Mouse (Mus musculus) T-helper 17 cell (primary cell): ENCODE results near the gene Arhgef9.

ENCODE experiments used
- in situ Hi-C, 2 experiments: fragments of 300-600 bp; cut with MboI, MseI; formaldehyde crosslinking; loops; 1 replicate in 1 of 2; 2 replicates in 1 of 2; pipeline ENCODE4 v1.15.1; 2025; ENCODE audit warnings: high pct_unique_total_duplicates in 2 of 2

Arhgef9 gene

DNA sequence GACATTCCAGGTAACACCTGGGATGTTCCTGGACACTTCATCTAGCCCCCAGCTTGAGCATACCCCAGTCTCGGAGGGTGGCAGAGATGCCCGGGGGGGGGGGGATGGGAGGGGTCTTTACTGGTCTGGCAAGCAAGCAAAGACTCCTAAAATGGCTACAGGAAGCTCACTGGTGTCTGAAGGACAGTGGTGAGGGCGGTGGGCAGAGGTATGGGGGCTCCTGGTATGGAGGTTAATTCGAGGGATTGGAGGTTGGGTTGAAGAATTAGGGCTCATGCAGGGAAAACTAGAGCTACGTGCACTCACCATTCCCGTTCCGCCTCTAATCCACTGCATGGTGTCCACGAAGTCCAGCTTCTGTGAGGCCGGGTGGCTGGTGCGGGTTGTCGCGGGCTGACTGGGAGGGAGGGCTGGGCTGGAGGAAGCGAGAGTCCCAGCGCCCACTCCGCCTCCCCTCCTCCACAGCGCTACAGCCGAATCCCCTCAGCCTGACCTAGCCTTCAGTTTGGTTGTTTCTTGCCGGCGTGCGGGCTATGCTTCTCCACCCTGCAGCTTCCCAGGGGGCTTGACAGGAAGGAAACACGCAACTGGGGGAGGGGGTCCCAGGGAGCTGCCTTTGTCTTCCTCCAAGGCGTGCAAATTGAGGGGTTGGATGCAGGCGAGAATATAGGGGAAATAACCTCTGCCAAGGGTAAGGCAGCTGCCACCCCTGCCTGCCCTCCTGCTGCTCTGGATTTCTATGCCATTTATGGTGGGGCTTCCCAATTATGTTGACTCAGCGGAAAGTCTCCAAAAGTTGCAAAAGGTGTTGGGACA lies at the start of gene Arhgef9:
TSS of gene Arhgef9 (minus strand) at position 753 of the 816 bp plus-strand sequence.
- in situ Hi-C loops: loop anchor here in 1 of 2 experiments (25.0 kb wide), 1 partner anchor 284 kb away; no protein-coding TSS in a partner anchor

DNA sequence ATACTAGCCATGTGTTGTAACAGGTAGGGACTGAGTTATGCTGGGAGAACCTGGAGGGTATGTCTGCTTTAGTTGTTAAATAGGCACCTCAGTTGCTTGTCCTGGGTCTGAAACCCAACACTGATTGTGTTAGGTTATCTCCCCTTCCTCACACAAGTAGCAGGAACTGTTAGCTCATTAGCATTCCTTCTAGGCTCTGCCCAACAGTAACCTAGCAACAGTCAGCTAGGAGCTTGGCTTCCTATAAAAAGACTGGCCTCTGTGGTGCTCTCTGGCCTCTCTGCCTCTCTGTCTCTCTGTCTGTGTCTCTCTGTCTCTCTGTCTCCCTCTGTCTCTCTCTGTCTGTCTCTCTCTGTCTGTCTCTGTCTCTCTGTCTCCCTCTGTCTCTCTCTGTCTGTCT lies 42.2 kb upstream of the Arhgef9 start:
- in situ Hi-C loops: no loop called here

DNA sequence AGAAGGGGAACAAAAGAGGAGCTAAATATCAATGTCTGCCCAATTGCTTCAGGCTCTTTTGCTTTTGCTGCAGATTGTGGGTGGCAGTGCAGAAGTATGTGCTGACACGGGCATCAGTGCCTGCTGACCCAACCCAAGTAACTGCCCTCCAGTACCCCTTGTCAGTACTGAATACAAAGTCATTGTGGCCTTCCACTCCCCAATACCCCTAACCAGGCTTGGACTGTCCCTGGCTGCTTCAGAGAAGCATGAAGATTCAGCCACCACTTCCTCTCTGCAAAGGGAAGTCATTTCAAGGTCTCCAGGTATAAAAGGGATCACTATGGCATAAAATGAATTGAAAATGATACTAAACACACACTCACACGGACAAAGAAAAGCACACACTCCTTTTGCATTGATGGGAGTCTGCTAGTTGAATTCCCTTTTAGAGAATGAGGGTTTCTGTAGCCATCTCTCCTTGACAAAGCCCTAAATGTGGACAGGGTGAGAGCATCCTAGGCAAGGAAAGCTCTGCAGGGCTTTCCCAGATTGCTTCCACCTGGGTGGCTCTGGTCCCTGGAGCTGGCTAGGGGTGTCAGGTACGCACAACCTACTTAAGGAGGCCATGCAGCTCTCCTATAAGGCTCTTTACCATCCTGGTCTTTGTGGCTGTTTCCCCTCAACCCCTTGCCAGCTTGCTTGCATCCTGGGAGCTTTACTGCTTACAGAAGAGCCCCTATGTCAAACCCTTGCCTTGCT lies 1.1 kb downstream of the Arhgef9 start:
- in situ Hi-C loops: loop anchor here in 1 of 2 experiments (25.0 kb wide), 1 partner anchor 283 kb away; no protein-coding TSS in a partner anchor

DNA sequence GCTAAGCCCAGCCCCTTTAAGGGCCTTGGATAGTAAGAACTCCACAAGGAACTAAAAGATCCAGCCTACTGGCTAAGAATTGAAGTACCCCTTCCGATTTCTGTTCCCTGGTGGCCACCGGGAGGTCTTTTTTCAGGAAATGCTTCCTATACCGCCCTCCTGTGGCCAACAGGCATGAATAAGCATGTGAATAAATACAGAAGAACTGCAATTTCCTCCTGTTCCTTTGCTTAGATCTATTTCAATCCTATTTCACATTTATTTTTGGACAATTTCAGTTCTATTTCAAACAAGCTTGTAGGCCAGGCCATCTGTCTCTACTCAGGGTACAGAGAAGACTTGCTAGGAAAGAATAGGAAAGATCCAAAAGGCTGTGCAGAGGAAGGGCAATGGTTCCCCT lies 20.7 kb downstream of the Arhgef9 start:
- in situ Hi-C loops: loop anchor here (5.0 to 25.0 kb wide), 3 partner anchors 144 to 264 kb away; partner anchors contain the start of gene Spin4 (in 1 of the 2)

DNA sequence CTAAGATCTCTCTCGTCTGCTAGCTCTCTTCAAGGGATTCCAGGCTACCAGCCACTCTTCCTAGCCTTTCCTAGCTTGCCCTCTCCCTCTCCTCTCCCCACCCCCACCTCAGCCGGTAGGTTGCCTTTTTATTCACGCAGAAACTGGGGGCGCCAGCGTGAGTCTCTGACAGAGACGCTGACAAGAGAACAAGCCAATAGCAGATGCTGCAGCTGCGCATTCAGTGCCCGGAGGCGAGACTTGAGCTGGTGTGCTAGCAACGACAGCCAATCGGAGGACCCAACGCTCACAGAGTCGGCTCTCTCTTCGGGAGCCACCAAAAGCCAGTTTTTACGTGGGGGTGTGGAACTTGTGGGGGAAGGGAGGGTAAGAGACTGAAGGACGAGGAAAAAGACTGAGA lies 30.3 kb downstream of the Arhgef9 start:
- in situ Hi-C loops: no loop called here

DNA sequence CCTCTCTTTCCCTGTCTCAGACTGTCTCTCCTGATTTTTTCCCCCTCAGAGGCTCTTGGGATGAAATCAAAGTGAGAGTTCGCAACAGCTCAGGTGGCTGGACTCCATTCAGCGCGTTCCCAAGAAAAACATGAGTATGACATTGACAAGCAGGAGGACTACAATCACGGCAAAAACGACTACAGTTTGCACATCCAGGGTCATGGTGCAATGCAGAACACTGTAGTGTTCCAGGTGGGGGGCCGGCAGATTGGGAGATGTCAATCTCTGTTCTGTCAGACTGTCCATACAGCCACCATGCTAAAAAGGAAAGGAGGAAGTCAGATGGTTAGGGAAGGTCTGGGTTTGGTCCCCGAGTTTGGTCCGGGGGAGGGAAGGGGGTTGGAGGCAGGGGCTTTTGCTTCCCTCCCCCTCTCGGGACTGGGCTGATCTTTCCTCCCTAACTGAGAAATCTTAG lies 31.0 kb downstream of the Arhgef9 start:
- in situ Hi-C loops: no loop called here

DNA sequence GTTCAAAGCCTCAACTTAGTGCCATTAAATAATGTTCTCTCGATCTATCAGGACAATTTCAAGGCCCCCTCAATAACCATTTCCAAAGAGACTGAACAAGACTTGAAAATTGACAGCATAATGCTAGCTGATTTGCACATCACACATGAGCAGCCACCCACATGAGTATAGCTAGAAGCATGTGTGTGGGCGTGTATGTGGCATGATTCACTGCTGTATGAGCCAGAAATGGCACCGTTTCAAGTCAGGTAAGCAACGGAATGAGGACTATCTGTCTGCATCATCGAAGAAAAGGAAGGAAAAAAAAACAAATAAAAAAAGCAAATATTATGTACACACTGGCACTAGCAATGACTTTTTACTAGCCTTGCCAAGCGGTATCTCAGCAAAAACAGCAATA lies 32.5 kb downstream of the Arhgef9 start:
- in situ Hi-C loops: loop anchor here in 1 of 2 experiments (5.0 kb wide), 1 partner anchor 87 kb away; no protein-coding TSS in a partner anchor

DNA sequence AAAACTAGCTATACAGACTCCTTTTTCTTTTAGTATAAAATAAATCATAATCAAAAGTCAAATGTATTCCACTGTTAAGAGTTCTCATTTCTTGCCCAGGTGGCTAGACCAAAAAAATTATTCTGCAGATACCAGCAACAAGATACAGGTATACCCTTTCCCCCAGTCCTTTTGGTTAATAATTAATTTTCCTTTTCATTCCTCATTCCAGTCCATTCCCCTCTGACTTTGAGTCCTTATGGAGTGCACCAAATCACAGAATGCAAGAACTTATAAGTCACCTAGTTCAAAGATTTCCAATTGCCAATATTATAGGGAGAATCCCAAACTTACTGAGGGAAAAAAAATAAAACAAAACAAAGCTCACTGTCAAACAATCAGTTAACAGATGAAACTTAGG lies 33.2 kb downstream of the Arhgef9 start:
- in situ Hi-C loops: loop anchor here in 1 of 2 experiments (5.0 kb wide), 1 partner anchor 86 kb away; no protein-coding TSS in a partner anchor

DNA sequence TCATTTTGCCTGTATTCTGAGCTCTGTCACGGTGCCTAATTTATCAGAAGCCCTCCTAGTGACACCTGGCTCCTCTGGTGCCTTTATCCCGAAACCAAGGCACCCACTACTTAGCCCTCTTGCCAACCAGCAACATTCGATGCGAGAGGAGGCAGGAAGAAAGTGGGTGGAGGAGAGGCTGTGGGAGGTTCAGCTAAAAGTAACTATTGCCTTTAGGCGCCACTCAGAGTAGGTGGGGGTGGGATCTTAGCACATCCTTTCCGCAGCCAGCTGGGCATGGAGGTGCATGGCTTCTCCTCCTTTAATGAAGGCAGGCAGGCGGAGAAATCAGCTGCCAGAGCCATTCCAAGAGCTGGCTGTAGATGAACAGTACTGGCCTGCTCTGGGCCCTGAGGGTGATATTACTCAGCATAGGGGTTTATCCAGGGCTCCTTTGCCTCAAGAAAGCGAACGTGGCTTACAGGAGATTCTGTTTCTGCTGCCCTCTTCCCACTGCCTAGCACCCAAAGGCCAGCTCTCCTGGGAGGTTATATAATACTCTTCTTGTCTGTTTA lies 39.7 kb downstream of the Arhgef9 start:
- in situ Hi-C loops: no loop called here

DNA sequence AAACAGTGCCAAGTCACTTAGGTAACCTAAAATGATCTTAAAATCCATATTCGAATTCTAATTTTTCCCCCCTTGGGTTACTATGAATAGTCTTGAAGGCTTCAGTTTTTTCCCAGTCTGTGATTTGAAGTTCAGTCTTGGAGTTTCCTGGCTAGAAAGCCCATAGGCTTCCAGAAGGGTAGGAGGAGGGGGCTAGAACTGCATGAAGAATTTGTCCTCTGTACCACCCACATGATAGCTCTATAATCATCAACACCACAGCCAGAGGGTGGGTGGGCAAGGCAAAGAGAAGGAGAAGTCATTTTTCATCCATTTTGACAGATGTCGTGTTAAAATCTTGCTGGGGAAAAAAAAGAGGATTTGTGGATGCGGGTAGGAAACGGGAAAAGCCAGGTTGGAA lies 58.0 kb downstream of the Arhgef9 start:
- in situ Hi-C loops: loop anchor here in 1 of 2 experiments (25.0 kb wide), 1 partner anchor 226 kb away; no protein-coding TSS in a partner anchor

DNA sequence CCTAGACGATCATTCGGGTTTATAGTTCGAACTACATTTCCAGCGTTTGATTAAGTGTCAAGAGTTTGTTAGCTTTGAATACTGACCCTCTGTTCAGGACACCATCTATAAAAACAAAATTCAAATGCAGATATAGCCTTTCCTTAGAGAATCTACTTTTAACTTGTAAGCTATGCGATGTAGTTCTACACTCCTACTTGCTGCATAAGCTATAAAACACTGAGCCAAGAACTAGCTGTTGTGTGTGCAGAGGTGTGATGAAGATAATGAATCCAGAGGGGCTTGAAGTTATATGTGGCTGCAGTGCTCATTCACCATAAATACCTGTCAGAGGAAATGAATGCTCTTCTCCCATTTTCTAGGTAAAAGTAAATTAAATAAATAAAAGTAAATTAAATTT lies 63.2 kb downstream of the Arhgef9 start:
- in situ Hi-C loops: loop anchor here in 1 of 2 experiments (25.0 kb wide), 1 partner anchor 221 kb away; no protein-coding TSS in a partner anchor

DNA sequence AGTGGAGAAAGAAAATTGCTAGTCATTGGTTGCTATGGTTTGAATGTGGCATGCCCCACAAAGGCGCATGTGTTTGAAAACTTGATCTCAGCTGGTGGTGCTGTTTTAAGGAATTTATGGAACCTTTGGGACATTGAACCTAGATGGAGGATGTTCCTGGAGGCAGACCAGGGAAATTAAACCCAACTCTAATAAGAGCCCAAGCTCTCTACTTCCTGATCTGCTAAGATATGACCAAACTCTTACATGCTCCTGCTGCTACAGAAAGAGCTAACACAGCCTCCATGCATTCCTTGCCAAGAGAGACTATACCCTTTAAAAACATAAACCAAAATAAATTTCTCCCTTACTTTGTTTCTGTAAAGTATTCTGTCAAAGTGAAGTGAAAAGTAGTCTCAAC lies 63.7 kb downstream of the Arhgef9 start:
- in situ Hi-C loops: loop anchor here in 1 of 2 experiments (25.0 kb wide), 1 partner anchor 221 kb away; no protein-coding TSS in a partner anchor

DNA sequence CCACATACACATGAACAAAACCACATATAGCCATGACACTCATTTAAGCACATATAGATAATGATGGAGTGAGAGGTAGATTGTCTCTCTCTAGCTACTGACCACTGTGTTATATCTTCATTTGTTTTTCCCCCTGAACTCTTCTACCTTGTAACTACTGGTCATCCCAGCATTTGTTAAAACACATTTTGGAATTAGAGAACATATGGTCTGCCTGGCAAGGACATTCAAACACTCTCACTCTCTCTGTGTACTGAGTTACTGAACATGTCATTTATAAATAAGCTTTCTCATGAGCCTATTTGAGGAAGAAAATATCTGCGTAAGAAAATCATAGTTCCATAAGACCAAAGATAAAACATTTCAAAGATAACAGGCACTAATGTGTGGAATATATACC lies 64.9 kb downstream of the Arhgef9 start:
- in situ Hi-C loops: loop anchor here in 1 of 2 experiments (25.0 kb wide), 1 partner anchor 219 kb away; no protein-coding TSS in a partner anchor

DNA sequence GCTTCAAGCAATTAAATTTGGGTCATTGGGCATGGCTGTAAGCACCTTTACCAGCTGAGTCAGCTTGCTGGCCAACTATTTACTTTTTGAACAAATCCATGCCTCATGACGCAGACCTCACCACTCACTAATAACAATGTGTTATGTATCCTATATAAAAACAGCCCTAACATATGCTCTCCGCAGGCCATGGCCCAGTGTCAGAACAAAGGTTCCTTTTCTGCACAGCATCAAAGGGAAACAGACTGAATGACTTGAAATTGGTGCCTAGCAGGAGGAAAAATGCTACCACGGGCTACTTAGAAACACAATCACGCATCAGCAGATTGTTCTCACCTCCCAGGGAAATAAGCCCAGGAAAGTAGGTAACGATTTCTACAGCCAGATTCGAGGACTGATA lies 73.2 kb downstream of the Arhgef9 start:
- in situ Hi-C loops: no loop called here

DNA sequence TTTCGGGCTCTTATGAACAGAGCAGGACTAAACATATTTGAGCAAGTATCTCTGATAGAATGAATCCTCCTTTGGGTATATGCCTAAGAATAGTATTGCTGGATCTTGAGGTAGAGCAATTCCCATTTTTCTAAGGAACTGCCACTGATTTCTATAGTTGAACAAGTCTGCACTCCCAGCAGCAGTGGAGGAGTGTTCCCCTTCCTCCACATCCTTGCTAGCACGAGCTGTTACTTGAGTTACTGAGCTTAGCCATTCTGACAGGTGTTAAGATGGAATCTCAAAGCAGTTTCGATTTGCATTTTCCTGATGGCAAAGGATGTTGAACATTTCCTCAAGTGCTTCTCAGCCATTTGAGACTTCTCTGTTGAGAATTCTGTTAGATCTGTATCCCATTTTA lies 92.3 kb downstream of the Arhgef9 start:
- in situ Hi-C loops: no loop called here

DNA sequence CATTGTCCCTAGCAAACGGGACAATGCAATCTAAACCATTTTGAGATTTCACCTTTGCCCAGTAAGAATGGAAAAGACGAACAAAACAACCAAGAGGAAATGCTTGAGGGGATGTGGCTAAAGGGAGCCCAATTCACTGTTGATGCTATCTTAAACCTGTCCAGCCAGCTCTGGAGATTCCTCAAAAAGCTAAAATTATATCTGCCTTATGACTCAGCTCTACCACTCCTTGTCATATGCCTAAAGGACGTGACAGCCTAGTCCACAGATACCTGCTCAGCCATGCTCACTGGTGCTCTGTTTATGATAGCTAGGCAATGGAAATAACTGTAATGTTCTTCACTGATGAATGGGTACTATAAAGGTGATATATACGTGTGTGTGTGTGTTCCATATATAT lies 109.0 kb downstream of the Arhgef9 start:
- in situ Hi-C loops: no loop called here

DNA sequence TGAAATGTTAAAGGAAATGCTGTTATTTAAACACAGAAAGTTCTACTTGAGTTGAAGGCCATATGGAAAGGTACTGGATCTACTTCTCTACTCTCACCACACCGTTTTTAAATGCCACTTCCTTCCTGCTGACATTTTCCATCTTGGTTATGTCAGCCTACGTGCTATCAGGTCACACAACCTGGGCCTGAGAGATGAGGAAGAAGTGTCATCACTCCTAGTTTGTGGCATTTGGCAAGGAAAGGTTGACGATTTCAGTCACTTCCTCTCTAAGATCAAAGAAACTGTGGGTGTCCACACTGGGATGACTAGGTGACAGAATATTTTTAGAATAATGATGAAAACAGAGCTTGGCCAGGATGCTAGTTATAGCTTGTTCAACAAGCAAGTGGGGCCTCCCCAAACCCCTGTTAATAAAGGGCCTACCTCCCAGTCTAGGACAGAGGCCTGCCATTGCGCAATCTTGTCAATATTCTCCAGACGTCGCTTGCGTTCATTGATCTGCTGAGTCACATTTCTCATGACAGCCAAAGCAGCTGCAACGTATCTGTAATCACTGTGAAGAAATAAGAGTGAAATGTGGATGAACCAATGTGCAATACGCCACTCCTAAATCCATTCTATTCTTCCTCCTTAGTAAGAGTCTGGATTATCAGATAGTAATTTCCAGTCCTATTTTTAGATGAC lies 119.5 kb downstream of the Arhgef9 start:
- in situ Hi-C loops: loop anchor here in 1 of 2 experiments (5.0 kb wide), 1 partner anchor 85 kb away; no protein-coding TSS in a partner anchor

DNA sequence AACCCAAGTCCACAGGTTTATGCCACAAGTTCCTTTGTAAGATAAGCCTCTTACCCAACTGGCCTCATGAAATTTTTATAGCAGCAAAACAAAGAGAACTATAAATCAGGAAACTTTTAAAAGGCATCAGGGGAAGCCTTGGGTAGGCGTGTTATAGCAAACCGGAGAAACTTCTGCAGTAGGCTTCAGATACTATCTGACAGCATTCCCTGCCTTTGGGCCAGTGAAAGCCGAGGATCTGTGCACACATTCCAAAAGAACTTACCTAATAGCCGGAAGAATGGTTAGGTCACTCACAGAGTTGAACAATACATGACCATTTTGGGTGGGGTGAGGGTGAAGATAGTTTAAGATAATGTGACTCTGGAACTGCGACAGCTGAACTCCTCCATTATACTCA lies 168.7 kb downstream of the Arhgef9 start:
- in situ Hi-C loops: loop anchor here in 1 of 2 experiments (5.0 kb wide), 1 partner anchor 149 kb away; no protein-coding TSS in a partner anchor

DNA sequence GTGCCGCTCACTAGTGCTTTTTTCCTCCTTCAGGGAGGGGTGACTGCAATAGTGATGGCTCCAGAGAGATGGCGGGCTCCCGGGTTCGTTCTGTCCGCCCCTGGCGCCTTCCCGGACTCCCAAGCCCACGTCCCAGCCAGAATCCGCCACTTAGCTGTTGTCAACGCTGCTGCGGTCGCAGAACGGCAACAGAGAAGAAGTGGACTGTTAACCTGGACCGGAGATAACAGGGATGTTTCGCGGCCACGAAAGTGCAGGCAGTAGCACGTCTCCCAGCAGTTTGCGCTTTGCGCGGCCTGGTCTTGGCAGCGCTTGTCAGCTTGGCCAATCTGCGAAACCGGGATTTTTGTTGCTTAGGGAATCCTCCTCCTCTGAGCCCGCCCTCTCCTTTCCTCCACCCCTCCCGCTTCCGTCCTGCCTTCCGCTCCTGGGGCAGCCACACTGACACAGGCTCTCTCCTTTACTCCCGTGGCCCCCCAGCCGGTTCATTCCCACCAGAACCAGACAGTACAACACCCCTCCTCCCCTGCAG lies 170.2 kb downstream of the Arhgef9 start, which contains the start of gene Spin4:
TSS of gene Spin4 (minus strand) at position 322 of the 532 bp plus-strand sequence.
- in situ Hi-C loops: loop anchor here in 1 of 2 experiments (5.0 kb wide), 1 partner anchor 151 kb away; no protein-coding TSS in a partner anchor

DNA sequence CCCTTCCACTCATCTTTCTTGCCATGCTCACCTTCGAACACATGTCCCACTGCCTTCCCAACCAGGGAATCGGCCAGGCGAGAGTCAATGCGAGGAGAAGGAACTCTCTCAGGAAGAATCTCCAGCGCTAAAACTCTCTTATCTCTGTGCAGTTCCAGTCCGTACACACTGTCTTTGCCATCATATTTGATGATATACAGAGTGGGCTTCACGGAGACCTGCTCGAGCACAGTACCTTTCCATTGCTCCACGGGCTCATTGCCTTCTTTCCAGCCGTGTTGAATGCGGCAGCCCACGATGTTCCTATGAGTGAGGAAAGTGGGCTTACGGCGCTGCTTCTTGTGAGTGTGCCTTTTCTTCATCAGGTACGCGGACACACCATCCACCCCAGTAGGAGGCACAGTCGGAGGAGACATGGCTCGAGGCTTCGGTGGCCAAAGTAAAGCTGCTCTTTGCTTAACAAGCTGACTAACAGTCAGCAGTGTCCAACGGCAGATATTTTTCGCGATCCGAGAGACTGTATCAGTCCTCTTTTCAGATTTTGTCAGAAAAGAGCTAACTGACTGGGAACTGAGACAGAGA lies 170.8 kb downstream of the Arhgef9 start:
- in situ Hi-C loops: loop anchor here in 1 of 2 experiments (5.0 kb wide), 1 partner anchor 151 kb away; no protein-coding TSS in a partner anchor
